Mouse (Mus musculus): ENCODE data around the gene Rundc3a. TPM values are rescaled to one million over a fixed set of nuclear protein-coding genes. Genes with fewer than 3 reads are reported as not detected.

The Rundc3a gene
- polyA plus RNA-seq, 1 experiment from 2014 or later, result 5.3 TPM

DNA sequence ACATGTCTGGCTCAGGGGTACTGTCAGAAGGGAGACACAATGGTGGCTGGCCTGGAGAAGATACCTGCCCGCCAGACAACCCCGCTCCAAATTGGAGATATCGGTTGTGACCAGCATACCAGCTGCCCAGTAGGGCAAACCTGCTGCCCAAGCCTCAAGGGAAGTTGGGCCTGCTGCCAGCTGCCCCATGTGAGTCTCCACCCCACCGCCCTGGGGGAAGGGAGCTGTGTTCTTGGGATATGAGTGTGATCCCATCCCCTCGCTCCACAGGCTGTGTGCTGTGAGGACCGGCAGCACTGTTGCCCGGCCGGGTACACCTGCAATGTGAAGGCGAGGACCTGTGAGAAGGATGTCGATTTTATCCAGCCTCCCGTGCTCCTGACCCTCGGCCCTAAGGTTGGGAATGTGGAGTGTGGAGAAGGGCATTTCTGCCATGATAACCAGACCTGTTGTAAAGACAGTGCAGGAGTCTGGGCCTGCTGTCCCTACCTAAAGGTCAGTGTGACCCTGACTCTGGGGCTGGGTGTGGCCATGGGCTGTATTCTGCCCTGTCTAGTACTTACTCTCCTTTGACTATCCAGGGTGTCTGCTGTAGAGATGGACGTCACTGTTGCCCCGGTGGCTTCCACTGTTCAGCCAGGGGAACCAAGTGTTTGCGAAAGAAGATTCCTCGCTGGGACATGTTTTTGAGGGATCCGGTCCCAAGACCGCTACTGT, 42.7 kb downstream of the Rundc3a start:
- no peak overlapping the region for H3K27ac ChIP-seq (ENCODE audit: low read depth, low read length)
- no peak for TF ChIP-seq CTCF (IDR thresholded peaks at IDR 0.05; ENCODE audit: low read depth)

DNA sequence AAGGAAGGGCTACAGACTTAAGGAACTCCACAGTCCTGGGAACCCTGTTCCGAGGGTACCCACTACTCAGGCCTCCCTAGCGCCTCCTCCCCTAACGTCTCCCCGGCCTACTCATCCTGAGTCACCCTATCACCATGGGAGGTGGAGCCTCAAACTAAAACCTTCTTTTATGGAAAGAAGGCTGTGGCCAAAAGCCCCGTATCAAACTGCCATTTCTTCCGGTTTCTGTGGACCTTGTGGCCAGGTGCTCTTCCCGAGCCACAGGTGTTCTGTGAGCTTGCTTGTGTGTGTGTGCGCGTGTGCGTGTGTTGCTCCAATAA, 43.2 kb downstream of the Rundc3a start:
- no peak for ATAC-seq
- no peaks in the 10 kb centered on the region for H3K9me3 ChIP-seq (ENCODE audit: control insufficient read depth)
- no peak for TF ChIP-seq CTCF (IDR thresholded peaks at IDR 0.05; ENCODE audit: low read depth)
- WGBS, result 76% methylated on average over 10 of the region's 10 CpGs
- H3K27me3 ChIP-seq (replicated peaks; ENCODE audit: control insufficient read depth, insufficient read depth, low read length), result 0 out of 2 replicates have a peak, but pooled peaks cover 11% of the 10 kb centered on the region
- peaks cover 6% of the 10 kb centered on the region; the same call in 1 of the 2 replicates for H3K4me1 ChIP-seq (replicated peaks; ENCODE audit: control insufficient read depth, insufficient read depth, low read length)
- no peak overlapping the region for H3K9ac ChIP-seq (ENCODE audit: low read depth, low read length)
- H3K4me3 ChIP-seq (ENCODE audit: low read depth, low read length), result no peak overlapping the region
- H3K36me3 ChIP-seq (ENCODE audit: control insufficient read depth, insufficient read depth), result peaks cover 50% of the 10 kb centered on the region
- H3K4me2 ChIP-seq (replicated peaks; ENCODE audit: low read depth), result no peak overlapping the region
- no peak overlapping the region for H3K27ac ChIP-seq (ENCODE audit: low read depth, low read length)

More for the DNA sequence above, 42.7 kb downstream of the Rundc3a start:
- no peak overlapping the region for H3K4me2 ChIP-seq (replicated peaks; ENCODE audit: low read depth)
- H3K4me3 ChIP-seq (ENCODE audit: low read depth, low read length), result no peak overlapping the region
- no peak for ATAC-seq
- no peak overlapping the region for H3K9ac ChIP-seq (ENCODE audit: low read depth, low read length)
- no peaks in the 10 kb centered on the region for H3K9me3 ChIP-seq (ENCODE audit: control insufficient read depth)
- H3K27me3 ChIP-seq (replicated peaks; ENCODE audit: control insufficient read depth, insufficient read depth, low read length), result 0 out of 2 replicates have a peak, but pooled peaks cover 11% of the 10 kb centered on the region
- peaks cover 6% of the 10 kb centered on the region; the same call in 1 of the 2 replicates for H3K4me1 ChIP-seq (replicated peaks; ENCODE audit: control insufficient read depth, insufficient read depth, low read length)
- 91% methylated on average over 18 of the region's 18 CpGs for WGBS
- peaks cover 50% of the 10 kb centered on the region for H3K36me3 ChIP-seq (ENCODE audit: control insufficient read depth, insufficient read depth)

- TF ChIP-seq CTCF (IDR thresholded peaks at IDR 0.05; ENCODE audit: low read depth), result peak; percentile 69
- Histone ChIP-seq H3K9me3 (ENCODE audit: control insufficient read depth) (no peaks in the 10 kb centered on the region), H3K4me3 (ENCODE audit: low read depth, low read length) (peak overlapping the region; percentile 52), H3K4me2 (replicated peaks; ENCODE audit: low read depth) (peak overlapping the region; percentile 98), H3K4me1 (replicated peaks; ENCODE audit: control insufficient read depth, insufficient read depth, low read length) (peaks cover 6% of the 10 kb centered on the region; the same call in 1 of the 2 replicates), H3K9ac (ENCODE audit: low read depth, low read length) (peak overlapping the region; percentile 51), H3K27me3 (replicated peaks; ENCODE audit: control insufficient read depth, insufficient read depth, low read length) (0 out of 2 replicates have a peak, but pooled peaks cover 11% of the 10 kb centered on the region), H3K27ac (ENCODE audit: low read depth, low read length) (no peak overlapping the region; the same call in 1 of the 2 replicates), H3K36me3 (ENCODE audit: control insufficient read depth, insufficient read depth) (peaks cover 50% of the 10 kb centered on the region)
- WGBS, result 13% methylated on average over 86 of the region's 87 CpGs
- ATAC-seq, result peak; percentile 49
Measured at GRCm38 (mm10) chr11:102437120-102438061, 44.2 kb downstream of the Rundc3a start.

GRCm38 (mm10) chr11:102438212-102439092, 45.2 kb downstream of the Rundc3a start:
- H3K4me2 ChIP-seq (replicated peaks; ENCODE audit: low read depth), result peak overlapping the region; percentile 98
- 0 out of 2 replicates have a peak, but pooled peaks cover 11% of the 10 kb centered on the region for H3K27me3 ChIP-seq (replicated peaks; ENCODE audit: control insufficient read depth, insufficient read depth, low read length)
- H3K4me3 ChIP-seq (ENCODE audit: low read depth, low read length), result peak overlapping the region; percentile 52
- no peak overlapping the region; the same call in 1 of the 2 replicates for H3K27ac ChIP-seq (ENCODE audit: low read depth, low read length)
- peaks cover 40% of the 10 kb centered on the region for H3K36me3 ChIP-seq (ENCODE audit: control insufficient read depth, insufficient read depth)
- H3K9me3 ChIP-seq (ENCODE audit: control insufficient read depth), result no peaks in the 10 kb centered on the region
- 14% methylated on average over 77 of the region's 77 CpGs for WGBS
- H3K9ac ChIP-seq (ENCODE audit: low read depth, low read length), result peak overlapping the region; percentile 51
- H3K4me1 ChIP-seq (replicated peaks; ENCODE audit: control insufficient read depth, insufficient read depth, low read length), result peaks cover 6% of the 10 kb centered on the region; the same call in 1 of the 2 replicates
- TF ChIP-seq CTCF (IDR thresholded peaks at IDR 0.05; ENCODE audit: low read depth), result peak; percentile 95
- ATAC-seq, result peak; percentile 3

- H3K36me3 ChIP-seq (ENCODE audit: control insufficient read depth, insufficient read depth), result peaks cover 32% of the 10 kb centered on the region
- H3K27ac ChIP-seq (ENCODE audit: low read depth, low read length), result no peak overlapping the region
- no peak for ATAC-seq
- H3K4me1 ChIP-seq (replicated peaks; ENCODE audit: control insufficient read depth, insufficient read depth, low read length), result peaks cover 6% of the 10 kb centered on the region; the same call in 1 of the 2 replicates
- 0 out of 2 replicates have a peak, but pooled peaks cover 11% of the 10 kb centered on the region for H3K27me3 ChIP-seq (replicated peaks; ENCODE audit: control insufficient read depth, insufficient read depth, low read length)
- H3K4me3 ChIP-seq (ENCODE audit: low read depth, low read length), result no peak overlapping the region
- H3K9me3 ChIP-seq (ENCODE audit: control insufficient read depth), result no peaks in the 10 kb centered on the region
- TF ChIP-seq CTCF (IDR thresholded peaks at IDR 0.05; ENCODE audit: low read depth), result no peak
- H3K9ac ChIP-seq (ENCODE audit: low read depth, low read length), result no peak overlapping the region
- H3K4me2 ChIP-seq (replicated peaks; ENCODE audit: low read depth), result no peak overlapping the region
- WGBS, result 81% methylated on average over 14 of the region's 14 CpGs
Measured at GRCm38 (mm10) chr11:102439093-102440082, 46.2 kb downstream of the Rundc3a start.

All from intestine, postnatal 0 days (tissue).